ENCODE assay signal across 8 mouse cellular contexts in the genomic region with DNA sequence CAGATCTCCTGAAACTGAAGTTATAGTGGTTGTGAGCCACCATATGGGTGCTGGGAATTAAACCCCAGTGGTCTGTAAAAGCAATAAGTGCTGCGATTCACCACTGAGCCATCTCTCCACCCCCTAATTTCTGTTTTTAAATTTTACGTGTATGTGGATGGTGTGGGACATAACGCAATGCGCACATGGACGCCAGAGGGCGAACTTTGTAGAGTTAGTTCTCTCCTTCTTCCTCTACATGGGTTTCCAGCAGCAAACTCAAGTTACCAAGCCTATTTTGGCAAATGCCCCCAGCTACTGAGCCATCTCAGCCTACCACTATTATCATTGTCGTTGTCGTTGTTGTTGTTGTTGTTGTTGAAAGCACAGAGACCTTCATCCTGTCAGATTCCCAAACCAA. TPM values are rescaled to one million over a fixed set of nuclear protein-coding genes. Genes with fewer than 3 reads are reported as not detected.
DNase-seq lines count a peak whose midpoint lies in the region; ATAC-seq and TF ChIP-seq lines count a peak whose summit lies in the region.

No protein-coding gene starts in this region.

- no peak overlapping the region for H3K27ac ChIP-seq in liver, embryonic 11.5 days (ENCODE audit: low read depth, low read length)

- no peaks in the 10 kb centered on the region for H3K36me3 ChIP-seq in liver, embryonic 11.5 days (ENCODE audit: control insufficient read depth, insufficient read depth, low read length)

- ATAC-seq in liver, embryonic 11.5 days (replicated peaks; ENCODE audit: low FRiP score): no peak
- peak; percentile 48; the same call in 1 of the 2 replicates for ATAC-seq in monocyte, adult 5-6 weeks (replicated peaks; ENCODE audit: insufficient number of reproducible peaks, low FRiP score, low TSS enrichment, poor library complexity, severe bottlenecking)

- H3K27me3 ChIP-seq in liver, embryonic 11.5 days (replicated peaks; ENCODE audit: control insufficient read depth, insufficient read depth, low read length): peaks cover 15% of the 10 kb centered on the region

- no peak overlapping the region for H3K9ac ChIP-seq in liver, embryonic 11.5 days (ENCODE audit: low read depth, low read length)

- TF ChIP-seq CTCF in brain, embryonic 14.5 days (IDR thresholded peaks at IDR 0.05; ENCODE audit: borderline replicate concordance, extremely low read depth, insufficient read depth, insufficient read length): peak; percentile 66; the same call in 1 of the 2 replicates

- 0 out of 2 replicates have a peak, but pooled peaks cover 3% of the 10 kb centered on the region for H3K4me1 ChIP-seq in liver, embryonic 11.5 days (replicated peaks; ENCODE audit: control insufficient read depth, insufficient read depth, low read length)

- WGBS in liver, embryonic 11.5 days: 15% methylated on average over 8 of the region's 8 CpGs

- H3K4me3 ChIP-seq in liver, embryonic 11.5 days (ENCODE audit: low read depth, low read length): peak overlapping the region; percentile 39; the same call in 1 of the 2 replicates

- no peaks in the 10 kb centered on the region for H3K9me3 ChIP-seq in liver, embryonic 11.5 days (ENCODE audit: control insufficient read depth, low read length)

- no peak for TF ChIP-seq POLR2A in brain, embryonic 14.5 days (IDR thresholded peaks at IDR 0.05; ENCODE audit: borderline replicate concordance, extremely low read depth, insufficient read depth, insufficient read length, poor library complexity, severe bottlenecking)

- peak overlapping the region; percentile 66 for H3K4me2 ChIP-seq in liver, embryonic 11.5 days

- DNase-seq in right cerebral cortex, adult 18-20 months: peak; percentile 59
- no peak for DNase-seq in right cerebral cortex, postnatal 36 days (ENCODE audit: low spot score in 2 of 2)
- peak; percentile 76 for DNase-seq in brain, embryonic 14.5 days (ENCODE audit: low read depth)
- DNase-seq in gastrocnemius, postnatal 10 days: peak; percentile 63
- peak; percentile 80 for DNase-seq in induced T-regulatory cell, adult 2 months (ENCODE audit: low read depth)
- DNase-seq in liver, embryonic 11.5 days (ENCODE audit: low spot score): no peak
- peak; percentile 83 for DNase-seq in thymus, postnatal 4 days

RNA-seq across cellular contexts. Expression of gene Hspb1, which starts 10.5 kb away (rescaled TPM):
- polyA plus RNA-seq in brain, embryonic 14.5 days (2012; rRNA removed): 17.2 and 27.4 TPM in 2 replicates
- 100 to 1,000 TPM; 357 to 451 TPM for total RNA-seq in gastrocnemius, postnatal 10 days (2021)
- 11.8 and 22.1 TPM in 2 replicates for polyA plus RNA-seq in liver, embryonic 11.5 days (2014; fragmentation: Nextera tagmentation; extraction: Ambion mirVana)
- 1.9 TPM in 1 of 3 replicates, not detected in the others for total RNA-seq in monocyte, adult 5-6 weeks (2017)

RNA-seq across cellular contexts. Expression of gene Ywhag, which starts 57.2 kb away (rescaled TPM):
- 258 and 495 TPM in 2 replicates for polyA plus RNA-seq in brain, embryonic 14.5 days (2012; rRNA removed)
- 100 to 1,000 TPM; 302 to 322 TPM for total RNA-seq in gastrocnemius, postnatal 10 days (2021)
- 97.3 and 99.8 TPM in 2 replicates for polyA plus RNA-seq in liver, embryonic 11.5 days (2014; fragmentation: Nextera tagmentation; extraction: Ambion mirVana)
- total RNA-seq in monocyte, adult 5-6 weeks (2017): 86.4 to 119 TPM (median 100 TPM) in 3 replicates

Comparison
In these comparisons a context has a peak if more than half of its experiments do, and no peak if none do; other contexts are left out.
1. DNase-seq: peak in right cerebral cortex, adult 18-20 months (single experiment), brain, embryonic 14.5 days (single experiment), gastrocnemius, postnatal 10 days (single experiment), induced T-regulatory cell, adult 2 months (single experiment) and thymus, postnatal 4 days (single experiment); none in right cerebral cortex, postnatal 36 days (0 of 2) and liver, embryonic 11.5 days (single experiment).
2. RNA of gene Hspb1, which starts 10.5 kb away (total RNA-seq): 357 to 451 TPM in gastrocnemius, postnatal 10 days; 1.9 TPM in monocyte, adult 5-6 weeks; every median in the first group is over 100 times any median in the second.